Mouse (Mus musculus) erythroblast, embryonic 14.5 days (primary cell): ENCODE data around the gene Ddx39.

ENCODE experiments used
- GATA1 ChIP-seq: IDR thresholded peaks from 2 replicates; pipeline ENCODE4 v1.6.1; 2012; ENCODE audit warnings: low read length, inconsistent platforms, mixed read lengths
- TAL1 ChIP-seq: IDR thresholded peaks from 3 replicates; pipeline ENCODE4 v1.6.1; 2012; ENCODE audit warnings: low read length, inconsistent platforms, mixed read lengths

DNA sequence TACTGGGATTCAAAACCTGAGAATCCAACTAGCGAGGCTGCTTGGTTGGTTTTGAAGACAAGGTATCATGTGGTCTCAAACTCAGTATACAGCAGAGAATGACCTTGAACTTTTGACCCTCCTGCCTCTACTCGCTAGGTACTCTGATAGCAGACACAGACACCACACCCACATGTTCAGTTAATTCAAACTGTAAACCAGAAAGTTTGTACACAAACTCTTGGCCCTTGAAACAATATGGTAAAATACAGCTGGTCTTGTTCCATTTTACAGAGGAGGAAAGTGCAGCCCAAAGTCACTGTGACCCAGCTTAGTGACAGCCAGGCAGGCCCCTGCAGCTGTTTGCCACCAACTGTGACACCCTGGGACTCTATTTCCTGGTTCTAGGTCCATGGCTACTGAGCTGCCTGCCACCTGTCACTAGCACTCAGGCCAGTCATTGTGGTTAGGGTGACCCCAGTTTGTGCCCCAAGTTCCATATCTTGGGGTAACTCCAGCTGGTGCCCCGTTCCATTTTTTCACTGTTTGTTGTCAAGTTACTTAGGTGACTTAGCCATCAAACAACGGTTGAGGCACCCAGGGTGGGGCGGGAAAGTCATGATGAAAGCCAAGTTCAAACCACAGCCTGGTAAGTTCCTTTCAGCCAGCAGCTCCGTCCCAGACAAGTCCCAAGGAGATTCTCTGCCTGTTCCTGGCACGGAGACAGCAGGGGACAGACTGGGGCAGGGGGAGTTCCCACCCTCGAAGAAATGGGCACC lies 24.9 kb downstream of the Ddx39 start:
- TF ChIP-seq TAL1 (no peak), GATA1 (no peak)
